Mouse (Mus musculus) c-Kit-negative CD71-positive TER-119-positive erythroid progenitor cells, embryonic 14.5 days (primary cell): ENCODE results near the gene Stip1.
A peak's percentile ranks its signal among the peaks of the same experiment; 100 is the strongest.
"Not testable (repeated sequence)": the region's sequence is repeated elsewhere in the genome, so short reads cannot be mapped to it uniquely, and the experiment has no call there.

ENCODE experiments used
- DNase-seq: peaks from one replicate; pipeline ENCODE4 v3.0.0-alpha.2; 2013; ENCODE audit warnings: low read depth, low spot score

The Stip1 gene

DNA sequence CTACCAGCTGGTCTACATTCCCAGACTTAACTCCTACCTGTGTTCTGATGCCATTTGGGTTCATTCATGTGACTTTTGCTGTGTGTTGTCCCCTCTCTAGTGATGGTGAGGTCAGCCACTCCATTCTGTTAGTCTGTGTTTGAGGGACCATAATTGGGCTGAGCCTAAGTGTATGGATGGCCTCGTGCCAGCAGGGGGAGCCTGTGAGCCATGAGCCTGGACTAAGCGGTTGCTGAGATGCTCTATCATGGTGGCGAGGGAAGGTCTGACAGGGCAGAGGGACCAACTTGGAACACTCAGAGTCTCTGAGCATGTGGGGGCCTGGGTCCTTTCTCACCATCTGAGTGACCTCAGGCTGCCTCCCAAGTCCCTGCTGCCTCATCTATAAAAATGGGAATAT is 24.8 kb upstream of the Stip1 start:
- DNase-seq, result peak; percentile 60

DNA sequence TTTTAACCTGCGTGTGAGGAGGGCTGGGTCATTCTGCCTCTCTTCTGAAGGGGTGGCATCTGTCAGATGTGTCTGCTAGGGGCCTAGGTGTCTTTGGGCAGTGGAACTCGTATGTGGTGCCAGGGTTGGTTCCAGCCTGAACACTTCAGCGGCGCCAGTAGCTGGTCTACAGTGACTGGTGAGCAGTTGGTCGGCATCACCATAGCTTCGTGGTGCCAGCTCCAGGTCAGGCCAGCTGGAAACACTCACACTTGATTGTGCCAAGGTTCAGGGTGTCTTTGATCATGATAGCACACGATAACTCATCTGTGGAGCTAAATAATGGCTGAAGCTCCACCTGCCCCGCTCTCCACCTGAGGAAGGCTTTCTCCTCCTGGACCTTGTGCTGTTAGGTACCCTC is 23.1 kb upstream of the Stip1 start:
- DNase-seq, result no peak

DNA sequence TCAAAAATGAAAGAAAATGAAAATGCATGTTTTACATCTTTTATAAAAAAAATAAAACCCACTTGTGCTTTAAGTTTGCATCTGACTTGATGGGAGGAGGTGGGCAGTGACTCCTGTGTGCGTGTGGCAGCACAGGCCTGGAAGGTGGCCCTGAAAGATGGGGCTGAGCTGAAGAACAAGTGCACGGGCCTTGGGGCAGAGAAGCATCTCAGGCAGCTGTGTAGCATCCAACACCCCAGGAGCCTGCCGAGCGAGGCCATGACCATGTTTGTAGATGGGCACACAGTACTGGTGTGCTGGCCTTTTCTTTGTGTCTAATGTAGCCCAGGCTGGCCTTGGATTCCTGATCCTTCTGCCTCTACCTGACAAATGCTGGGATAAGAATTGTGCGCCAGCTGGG is 22.3 kb upstream of the Stip1 start:
- DNase-seq, result no peak

DNA sequence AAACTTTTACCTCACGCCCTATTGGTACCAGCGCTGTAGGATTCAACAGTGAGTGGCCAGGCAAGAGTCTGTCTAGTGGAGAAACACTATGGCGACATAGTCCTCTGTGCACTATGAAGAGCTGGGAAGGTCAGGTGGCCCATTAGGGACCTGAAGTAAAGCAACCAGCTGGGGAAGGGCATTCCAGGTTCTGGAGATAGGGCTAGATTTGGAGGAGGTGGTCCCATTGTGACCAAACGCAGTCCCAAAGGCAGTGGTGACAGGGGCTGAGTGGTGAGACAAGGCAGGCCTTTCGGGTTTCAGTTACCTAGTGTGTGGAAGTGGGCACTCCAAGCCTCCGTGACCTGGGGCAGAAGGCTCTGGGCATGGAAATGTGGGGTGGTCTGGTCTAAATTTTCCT is 18.8 kb upstream of the Stip1 start:
- DNase-seq, result no peak

DNA sequence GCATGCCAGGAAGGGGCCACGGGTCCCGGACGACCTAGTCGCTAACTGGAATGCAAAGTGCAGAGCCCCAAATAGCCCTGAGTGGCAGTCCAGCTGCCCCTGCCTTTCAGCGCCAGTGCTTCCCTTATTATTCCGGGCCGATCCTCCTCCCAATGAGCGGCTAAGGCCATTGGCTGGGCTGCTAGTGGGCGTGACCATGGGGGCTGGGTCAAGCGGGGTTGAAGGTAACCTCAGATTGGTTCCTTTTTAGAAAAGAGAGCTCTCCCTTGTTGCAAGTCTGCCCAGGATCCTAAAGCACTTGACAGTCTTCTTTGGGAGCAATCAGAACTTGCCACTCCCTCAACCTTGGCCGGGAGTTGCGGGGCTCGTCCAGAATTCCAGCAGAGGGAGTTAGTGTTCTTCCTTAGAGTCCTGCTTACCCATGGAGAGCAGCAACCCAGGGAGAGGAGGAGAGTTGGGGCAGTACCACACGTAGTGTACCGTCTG is 18.0 kb upstream of the Stip1 start:
- DNase-seq, result peak; percentile 43

DNA sequence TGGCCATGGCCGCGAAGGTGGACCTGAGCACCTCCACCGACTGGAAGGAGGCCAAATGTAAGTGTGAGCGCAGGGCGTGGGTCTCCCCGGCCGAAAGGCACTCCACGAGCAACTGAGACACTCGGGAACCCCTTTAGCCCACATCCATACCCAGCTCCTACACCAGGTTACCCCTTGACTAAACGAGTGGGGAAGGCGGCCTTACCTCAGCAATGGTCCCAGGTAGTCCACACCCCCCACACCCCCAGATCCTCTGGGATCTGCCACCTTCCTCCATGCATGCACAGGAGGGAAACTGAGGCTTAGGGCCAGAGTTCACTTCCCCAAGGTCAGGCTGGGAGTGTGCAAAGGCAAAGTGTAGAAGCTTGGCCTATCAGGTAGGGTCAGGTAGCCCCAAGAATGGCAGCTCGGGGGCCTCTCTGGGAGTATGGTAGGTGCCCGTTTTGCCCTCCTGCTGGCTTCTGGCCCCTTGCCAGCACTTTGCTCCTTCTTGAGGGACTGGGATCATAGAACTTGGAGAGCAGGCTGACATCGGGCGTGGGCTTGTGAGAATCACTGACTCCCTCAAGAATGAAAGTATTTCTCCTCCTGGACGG is 17.5 kb upstream of the Stip1 start:
- no peak for DNase-seq

DNA sequence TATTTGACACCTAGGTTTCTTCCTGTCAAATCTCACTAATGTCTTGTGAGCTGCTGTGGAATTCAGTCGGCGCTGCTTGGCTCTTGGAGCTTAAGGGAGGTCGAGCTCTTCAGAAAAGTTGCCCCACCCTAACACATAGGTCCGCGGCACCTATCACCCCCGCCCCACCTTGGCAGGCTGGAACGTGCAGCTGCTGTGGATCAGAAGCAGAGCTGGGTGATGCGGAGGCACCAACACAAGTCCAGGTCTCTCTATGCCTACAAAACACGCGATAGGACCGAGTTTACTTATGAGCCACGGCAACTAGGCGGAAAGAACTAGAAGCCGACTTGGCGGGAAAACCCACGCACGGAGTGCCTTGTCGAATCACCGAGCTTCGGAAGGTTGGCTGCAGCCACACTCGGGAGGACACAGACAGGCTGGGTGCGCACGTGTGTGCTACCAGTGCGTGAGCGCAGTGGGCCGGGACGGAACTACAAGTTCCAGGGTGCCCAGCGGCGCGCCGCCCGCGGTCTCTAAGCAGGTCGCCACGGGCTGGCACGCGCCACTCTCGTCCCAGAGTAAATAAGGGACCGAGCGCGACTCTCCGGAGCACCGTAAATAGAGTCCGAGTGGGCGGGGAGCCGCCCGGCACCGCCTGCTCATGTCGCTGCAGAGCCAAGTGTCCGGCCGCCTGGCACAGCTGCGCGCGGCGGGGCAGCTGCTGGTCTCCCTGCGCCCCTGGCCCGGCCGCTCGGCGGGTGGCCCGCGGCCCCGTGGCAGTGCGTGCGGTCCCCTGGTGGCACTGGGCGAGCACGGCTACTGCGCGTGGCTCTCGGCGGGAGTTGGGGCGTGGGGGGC is 16.7 kb upstream of the Stip1 start, which contains the start of gene Macrod1:
Gene Macrod1, plus strand, starts transcription at position 563 of the 840 bp plus-strand sequence.
- DNase-seq, result no peak

DNA sequence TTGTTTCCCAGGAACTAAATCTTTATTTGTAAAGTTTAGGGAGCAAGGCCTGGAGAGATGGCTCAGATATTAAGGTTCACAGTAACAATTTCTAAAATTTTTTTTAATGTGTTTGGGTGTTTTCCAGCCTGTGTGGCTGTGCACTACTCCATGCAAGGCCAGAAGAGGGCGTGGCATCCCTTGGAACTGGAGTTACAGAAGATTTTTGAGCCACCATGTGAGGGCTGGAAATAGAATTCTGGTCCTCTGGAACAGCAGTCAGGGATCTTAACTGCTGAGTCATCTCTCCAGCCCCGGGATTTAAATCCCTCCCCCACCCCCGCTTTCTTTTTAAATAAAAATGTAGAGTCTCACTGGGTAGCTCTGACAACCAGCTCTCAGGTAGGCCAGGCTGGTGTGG is 15.4 kb upstream of the Stip1 start:
- DNase-seq, result no peak

DNA sequence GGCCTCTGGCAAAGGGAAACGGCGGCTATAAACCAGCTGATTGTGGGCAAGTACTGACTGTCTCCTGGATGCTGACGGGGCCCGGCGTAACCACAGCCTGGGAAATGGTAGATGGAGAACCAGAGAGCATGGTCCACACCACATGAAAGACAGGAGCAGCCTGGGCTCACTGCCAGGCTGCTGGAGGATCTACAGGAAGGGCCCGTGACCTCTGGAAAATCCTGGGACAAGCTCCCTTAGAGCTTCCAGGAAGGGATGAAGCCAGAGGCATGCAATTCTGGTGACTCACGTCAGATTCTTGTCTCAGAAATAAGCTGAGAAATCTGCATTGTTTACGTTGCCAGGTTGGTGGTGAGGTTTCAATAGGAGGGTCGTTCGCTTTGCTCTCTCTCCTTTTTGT is 15.0 kb upstream of the Stip1 start:
- DNase-seq, result no peak

DNA sequence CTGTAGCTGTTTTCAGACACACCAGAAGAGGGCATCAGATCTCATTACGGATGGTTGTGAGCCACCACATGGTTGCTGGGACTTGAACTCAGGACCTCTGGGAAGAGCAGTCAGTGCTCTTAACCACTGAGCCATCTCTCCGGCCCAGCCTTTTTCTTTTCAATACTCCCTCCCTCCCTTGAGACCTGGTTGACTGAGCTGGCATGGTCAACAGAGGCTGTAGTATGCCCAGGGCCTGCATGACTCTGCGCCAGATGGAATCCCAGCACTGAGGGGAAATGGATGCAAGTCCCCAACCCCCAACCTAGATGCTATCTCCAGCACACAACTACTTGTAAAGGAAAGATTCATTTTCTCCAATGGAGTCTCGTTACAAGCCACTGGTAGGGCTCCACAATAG is 13.6 kb upstream of the Stip1 start:
- not testable (repeated sequence) for DNase-seq

DNA sequence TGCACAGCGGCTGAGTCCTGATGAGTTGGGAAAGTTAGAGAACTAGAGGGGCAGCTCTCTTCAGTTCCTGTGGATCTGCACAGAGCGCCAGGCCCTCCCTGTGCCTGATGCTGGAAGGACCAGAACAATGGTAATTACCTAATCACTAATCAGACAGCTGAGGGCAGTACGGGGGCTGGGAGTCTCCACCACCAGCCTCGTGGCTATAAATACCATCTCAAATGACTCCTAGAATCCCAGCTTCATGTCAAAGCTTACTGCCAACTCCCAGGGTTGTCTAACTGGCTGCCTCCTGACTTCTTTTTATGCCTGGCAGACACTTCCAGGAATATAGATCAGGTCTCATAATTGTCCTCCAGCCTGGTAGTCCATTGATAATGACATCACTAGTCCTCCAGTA is 4.9 kb upstream of the Stip1 start:
- no peak for DNase-seq

DNA sequence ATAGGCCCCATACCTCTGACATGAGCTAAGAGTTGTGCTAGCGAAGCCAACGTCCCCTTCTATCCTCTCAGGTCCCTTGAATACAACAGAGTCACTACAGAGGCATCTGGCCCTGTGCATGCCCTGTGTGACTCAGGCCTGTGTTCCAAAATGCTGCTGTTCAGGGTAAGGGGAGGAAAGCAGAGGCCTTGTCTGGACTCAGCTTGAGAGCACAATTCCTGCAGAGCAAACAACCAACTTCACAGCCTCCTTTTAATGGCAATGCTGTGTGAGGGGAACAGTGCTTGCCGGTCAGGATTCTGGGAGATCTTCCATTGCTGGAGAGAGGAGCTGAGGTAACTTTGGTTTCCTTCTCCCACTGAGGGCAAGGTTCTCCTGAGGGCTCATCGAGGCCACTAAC is 4.5 kb upstream of the Stip1 start:
- no peak for DNase-seq

DNA sequence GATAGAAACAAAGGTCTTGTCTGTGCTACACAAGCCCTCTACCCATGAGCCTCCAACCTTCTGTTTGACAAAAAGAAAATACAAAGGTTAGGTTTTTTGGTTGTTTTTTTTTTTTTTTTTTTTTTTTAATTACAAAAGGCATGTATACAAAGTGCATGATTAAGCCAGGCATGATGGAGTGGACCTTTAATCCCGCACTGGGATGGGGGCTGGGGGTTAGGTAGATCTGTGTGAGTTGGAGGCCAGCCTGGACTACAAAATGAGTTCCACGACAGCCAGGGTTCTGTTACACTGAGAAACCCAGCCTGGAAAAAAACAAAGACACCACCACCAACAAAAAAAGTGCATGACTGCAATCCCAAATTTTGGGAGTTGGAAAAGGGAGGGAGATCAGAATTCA is 1.4 kb upstream of the Stip1 start:
- DNase-seq, result no peak

DNA sequence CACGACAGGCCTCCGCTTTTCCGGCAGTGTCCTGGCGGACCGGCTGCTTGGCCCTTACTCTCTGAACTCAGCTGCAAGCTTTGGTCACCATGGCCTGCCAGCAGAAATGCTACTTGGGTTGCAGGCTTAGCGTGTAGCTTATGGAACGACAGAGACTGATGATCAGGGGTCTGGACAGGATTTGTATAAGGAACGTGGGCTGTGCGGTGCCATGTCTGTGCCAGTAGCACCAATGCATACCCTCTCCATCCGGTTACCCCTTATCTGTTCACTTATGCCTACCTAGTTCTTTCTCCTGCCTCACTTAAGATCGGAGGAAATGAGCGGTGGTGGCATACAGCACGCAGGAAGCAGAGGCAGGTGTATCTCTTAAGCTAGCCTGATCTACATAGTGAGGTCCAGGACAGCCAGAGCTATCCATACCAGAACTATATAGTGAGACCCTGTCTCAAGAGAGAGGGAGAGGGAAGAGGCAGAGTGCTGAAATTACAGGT is 917 bp upstream of the Stip1 start:
- DNase-seq, result peak; percentile 36

DNA sequence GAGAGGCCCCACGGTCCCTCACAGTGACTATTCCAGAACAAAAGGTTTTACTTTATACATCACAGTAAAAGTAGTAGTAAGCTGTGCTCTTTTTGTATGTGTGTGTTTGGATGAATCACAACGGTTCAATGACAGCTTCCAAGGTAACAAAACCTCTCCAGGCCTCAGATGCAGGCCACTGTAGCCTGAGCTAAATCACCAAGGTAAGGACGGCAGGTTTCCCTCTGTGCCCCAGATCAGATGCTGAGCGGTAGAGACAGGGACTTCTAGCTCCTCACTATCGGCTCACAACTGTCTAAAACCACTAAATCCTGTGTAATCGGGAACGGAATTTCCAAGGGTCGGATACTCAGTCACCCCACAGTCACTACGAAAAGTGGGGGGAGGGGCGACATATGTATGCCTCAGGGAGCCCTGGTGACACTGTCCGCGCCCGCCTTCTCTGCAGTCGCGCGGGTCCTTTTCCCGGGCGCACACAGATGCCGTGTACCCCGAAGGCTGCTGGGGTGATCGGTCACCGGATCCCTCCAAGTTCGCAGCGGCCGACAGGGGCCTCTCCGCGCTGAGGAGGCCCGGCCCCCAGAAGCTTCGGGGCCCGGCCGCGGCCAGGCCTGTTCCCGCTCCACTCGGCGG is 563 bp downstream of the Stip1 start:
- DNase-seq, result peak; percentile 40

DNA sequence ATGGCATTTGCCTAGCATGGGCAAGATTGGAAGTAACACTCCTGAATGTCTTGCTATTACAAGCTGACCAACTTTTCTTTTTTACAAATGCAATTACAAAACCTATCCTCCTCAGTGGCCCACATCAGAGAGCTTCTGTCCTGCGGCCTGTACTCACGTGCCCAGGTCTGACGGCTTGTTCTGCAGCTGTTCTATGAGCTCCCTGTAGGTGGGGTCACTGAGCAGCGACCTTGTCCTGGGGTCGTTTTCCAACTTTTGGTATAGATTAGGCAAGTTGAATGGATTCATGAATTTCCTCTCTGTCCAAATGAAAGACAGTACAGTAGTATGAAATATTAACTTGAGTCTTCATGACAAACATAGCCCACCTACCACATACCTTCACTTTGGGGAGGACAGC is 5.8 kb downstream of the Stip1 start:
- DNase-seq, result no peak

DNA sequence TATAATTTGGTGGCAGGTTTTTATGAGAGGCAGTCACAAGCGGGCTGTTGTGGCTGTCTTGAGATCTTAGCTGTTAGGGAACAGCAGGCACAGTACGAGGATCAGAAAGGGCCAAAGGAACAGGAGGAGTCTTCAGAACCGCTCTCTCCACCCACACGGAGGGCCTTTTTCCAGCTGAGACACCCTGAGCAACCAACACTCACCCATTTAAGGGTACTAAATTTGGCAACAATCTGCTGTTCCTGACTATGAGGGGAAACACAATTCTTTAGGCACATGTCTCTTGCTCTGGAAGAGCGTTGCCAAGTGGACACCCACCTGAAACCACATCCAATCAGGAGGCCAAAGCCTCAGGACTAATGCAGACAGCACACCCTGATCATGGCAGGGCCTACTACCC is 10.2 kb downstream of the Stip1 start:
- DNase-seq, result no peak

DNA sequence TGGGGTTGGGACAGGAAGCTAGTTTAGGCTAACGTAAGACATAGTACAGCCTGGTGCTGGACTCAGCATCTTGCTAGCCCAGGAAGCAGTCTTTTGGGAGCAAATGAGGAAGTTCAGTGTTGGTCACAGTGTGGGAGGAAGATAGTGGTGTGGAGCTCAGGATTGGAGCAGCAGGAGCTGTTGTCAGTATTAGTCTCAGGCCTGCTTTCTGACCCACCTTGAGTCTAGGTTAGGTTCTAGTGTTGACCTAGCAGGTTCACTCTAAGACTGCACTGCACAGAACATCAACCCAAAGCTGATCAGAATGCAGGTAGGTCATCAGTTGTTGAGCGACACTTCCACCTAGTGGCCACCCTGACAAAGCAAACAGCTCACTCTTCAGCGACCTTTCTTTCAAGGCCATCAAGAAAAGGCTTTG is 19.5 kb downstream of the Stip1 start:
- peak; percentile 44 for DNase-seq

DNA sequence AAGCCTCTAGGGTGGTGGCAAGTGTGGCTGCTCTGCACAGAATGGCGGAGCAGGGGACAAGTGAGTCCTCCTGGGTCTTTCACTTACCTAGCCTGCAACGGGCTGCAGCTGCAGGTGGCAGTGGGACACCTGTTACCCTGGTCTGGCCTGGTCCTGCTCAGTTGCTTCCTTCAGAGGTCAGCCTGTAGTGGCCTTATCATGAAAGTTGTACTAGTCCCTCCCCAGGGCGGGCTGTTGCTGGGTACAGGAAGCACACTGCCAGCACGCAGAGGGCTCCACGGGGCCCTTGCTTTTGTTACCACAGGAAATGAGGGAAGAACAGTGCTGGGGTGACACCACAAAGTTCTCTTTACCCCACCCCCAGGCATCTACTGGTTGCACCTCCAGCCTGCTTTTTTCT is 20.6 kb downstream of the Stip1 start, which contains the start of gene Fermt3:
Gene Fermt3, minus strand, starts transcription at position 279 of the 400 bp plus-strand sequence.
- peak; percentile 55 for DNase-seq

DNA sequence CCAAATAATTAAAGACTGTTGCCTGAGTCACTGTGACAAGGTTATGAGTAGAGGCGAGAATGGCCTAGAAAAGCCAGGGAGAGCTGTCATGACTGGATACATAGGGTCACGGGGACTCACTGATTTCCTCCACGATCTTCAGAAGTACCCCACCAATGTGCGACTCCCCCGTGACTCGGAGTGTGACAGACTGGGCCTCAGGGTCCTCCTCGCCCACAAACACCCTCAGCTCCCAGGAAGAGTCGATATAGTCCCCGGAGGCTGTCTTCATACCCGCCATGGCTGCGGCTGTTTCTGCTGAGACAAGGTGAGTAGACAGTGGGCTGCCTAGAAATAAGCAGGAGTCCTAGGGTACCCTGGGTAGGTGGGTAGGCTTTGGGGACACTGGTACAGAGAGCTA is 21.2 kb downstream of the Stip1 start:
- no peak for DNase-seq

DNA sequence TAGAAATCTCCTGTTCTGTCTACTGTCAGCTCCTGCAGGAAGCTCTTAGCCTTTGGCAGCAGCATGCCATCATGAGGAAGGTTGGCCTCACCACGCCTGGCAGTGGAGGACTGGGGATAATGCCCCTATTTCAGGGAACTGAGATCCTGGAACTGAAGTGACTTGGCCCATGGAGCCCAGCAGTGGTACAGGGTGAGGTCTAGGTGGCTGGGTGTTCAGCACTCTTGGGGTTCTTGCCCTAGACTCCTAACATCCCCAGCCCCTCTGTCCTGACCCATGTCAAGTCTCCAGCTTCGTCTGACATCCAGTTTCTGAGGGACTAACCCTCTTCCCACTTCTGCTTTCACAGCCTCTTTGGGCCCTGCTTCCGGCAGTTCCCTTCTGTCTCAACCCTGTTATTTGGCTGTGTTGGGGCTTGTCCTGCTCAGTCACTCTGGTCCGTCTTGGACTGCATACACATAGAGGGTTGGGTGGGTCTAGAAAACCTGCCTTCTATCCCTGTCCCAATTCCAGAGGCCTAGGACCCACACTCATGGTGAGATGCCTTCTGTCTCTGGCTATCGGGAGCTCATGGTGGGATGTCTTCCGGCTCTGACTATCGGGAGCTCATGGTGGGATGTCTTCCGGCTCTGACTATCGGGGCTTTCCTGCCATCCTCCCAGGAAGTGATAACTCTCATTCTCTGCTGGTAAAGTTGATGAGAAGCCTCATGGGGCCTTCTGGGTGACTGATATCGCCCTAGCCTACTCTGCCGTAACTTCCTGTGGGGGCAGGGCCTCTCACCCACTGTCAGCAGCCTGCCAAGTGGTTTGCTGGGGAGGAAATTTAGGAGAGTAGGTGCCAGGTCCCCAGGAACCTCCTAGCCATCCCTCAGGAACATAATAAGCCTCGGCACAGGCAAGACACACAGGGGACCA is 22.0 kb downstream of the Stip1 start:
- DNase-seq, result peak; percentile 61
